Mouse (Mus musculus): ENCODE measurements at regions not wholly inside any gene's neighbourhood (a gene's known extent, or its start where the extent isn't known, plus 50 kb on each side); places are given as distances from the start of the nearest gene placed in this dataset.

GRCm38 (mm10) chr6:18674584-18675250, 160.1 kb upstream of the Cttnbp2 start:
- DNase-seq (ENCODE audit: extremely low read depth, low read depth) = no peak

DNA sequence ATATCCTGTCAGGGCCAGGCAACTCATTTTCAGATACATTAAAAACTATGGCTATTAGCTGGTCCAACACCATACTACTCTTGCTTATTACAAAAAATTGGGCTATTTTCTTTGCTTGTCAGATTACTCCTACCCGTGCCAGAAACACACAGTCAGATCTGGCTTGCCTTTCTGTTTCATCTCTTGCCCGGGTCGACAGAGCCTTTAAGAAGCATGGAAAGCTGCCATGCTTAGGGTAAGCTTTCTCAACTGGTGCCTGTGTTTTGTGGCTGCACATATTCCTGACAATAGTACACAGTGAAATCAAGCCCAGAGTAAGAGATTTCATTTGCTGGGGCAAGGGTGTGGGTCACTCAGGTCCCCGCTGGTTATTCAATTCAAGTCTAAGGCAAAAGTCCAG, 162.5 kb upstream of the Cttnbp2 start:
- DNase-seq (ENCODE audit: extremely low read depth, low read depth) = no peak

GRCm38 (mm10) chr6:18680712-18681111, 166.1 kb upstream of the Cttnbp2 start:
- no peak for DNase-seq (ENCODE audit: extremely low read depth, low read depth)

DNA sequence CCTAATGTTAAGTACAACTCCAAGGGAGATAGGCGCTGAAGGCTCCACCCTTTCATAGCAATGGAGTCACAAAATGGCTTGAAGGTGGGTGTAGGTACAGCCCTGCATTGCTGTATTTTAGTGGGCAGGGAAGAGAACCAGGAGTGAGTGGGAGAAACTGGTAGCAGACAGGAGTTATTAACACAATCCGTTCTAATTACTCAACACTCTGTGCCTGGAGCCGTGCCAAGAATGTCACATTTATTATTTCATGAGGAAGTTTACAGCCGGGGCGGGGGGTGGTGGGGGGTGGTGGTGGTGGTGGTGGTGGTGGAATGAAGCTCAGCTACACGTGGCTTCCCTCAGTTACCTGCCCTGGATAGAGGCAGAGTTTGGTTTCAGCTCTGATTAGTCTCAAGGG, 166.3 kb upstream of the Lsm8 start:
- no peak for DNase-seq (ENCODE audit: extremely low read depth, low read depth)

GRCm38 (mm10) chr6:18688652-18689348, 159.6 kb upstream of the Lsm8 start:
- no peak for DNase-seq (ENCODE audit: extremely low read depth, low read depth)

GRCm38 (mm10) chr6:18697536-18697935, 150.8 kb upstream of the Lsm8 start:
- DNase-seq (ENCODE audit: extremely low read depth, low read depth) = no peak

DNA sequence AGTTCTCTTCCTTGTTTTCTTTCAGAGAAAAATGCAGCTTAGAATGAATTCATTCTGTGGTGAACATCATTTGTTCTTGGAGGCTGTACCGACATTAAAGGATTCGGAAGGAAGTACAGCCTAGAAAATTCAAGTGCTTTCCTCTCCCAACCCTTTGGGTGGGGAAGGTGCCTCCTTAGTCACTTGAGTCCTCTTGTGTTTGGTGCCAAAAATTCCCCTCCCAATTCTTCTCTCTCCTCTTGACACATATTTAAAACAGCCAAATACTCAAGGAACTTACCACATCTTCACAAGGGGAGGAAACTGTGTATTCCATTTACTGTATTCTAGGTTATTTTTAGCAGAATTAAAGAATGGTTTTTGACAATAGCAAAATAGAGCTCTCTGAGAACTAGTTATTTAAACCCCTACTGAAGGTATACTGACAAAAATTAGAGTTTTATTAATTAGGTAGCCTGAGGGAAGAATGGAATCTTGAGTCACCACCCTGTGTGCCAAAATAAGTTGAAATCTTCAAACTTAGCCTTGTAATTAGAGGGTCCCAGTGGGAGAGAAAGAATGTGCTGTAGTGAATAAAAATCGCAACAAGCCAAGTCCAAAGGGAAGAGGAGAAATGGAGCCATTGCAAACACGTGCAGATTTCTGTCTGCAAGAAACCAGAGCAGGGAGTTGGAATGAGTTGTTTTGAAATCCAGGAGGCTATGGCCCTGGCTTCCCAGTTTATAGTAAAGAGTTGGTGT, 149.2 kb upstream of the Lsm8 start:
- DNase-seq (ENCODE audit: extremely low read depth, low read depth) = no peak

DNA sequence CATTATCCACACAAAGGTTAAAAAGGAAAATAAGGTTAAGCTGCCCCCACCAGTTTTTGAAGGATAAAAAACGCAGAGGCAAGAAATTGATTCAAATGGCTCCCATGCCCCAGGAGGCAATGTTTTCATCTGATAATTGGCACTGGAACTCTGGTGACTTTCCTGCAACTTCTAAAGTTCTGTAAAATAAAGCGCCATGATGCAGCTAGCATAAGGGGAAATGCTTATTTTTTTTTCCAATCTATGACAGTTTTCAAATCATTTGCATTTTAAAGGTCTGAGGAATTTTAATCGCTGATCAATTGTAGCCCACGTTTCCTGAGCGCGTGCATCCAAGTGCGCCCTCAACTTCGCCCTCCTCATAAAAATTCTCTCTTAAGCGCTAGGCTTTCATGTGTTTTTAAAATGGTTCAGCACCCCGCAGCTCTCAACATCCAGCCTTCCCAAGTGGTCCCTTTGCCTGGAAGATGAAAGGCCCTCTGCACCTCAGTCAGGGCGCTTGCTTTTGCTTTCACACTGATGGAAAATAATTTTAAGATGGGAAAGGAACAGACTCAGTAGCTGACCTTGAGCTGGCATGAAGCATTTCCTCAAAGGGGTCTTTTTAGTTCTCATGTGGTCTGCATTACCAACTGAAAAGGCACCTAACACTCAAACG, 148.5 kb upstream of the Lsm8 start:
- DNase-seq (ENCODE audit: extremely low read depth, low read depth) = no peak

DNA sequence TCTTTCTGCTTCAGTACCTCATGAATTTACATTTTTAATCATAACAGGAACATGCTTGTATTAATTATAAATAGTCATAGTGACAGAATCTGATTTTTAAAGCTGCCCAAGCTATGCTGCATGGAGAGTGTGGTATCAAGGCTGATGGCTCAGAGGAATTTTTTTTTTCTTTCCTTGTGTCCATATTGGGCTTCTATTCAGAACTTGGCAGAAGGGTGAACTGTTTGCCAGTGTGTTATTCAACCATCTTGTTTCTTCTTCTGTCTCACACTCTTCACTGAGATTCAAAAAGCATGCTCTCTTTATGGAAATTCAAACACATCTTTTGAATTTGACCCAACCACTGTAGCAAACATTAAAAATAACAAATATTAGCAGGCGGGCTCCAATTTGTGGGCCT, 137.6 kb upstream of the Lsm8 start:
- no peak for DNase-seq (ENCODE audit: extremely low read depth, low read depth)

DNA sequence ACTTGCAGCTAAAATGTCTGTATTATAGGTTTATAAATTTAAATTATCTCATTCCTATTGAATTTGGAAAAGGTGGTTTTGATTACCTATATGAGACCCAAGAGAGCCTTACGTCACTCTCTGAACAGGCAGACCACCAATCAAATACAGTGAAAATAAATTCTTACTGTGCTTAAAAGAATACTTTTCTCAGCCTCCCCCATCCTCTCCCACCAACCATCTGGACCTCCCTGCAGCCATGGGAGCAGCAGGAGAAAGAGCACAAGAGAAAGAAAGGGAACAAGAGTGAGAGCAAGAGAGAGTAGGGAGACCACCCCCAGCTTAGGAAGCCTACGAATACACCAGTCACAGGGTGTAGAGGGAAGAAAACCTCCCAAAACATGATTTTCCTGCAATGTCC, 99.5 kb upstream of the Lsm8 start:
- no peak for DNase-seq (ENCODE audit: extremely low read depth, low read depth)

DNA sequence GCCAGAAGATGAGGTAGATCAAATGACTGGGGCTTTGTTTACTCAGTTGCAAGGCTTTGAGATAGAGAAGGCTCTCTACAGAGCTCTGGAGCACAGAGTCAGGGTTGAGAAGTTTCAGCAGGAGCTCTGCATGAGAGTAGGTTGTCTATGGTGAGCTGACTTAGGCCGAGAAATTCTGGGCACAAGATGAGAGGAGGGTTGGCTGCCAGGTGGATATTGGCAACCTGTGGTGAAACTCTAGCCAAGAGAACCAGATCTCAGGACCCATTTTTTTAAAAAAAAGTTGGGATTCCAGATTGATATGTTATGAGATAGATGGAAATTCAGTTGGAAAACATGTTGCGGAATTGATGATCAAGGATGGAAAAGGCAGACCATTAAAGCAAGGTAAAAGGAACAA, 83.8 kb upstream of the Lsm8 start:
- DNase-seq (ENCODE audit: extremely low read depth, low read depth) = no peak

DNA sequence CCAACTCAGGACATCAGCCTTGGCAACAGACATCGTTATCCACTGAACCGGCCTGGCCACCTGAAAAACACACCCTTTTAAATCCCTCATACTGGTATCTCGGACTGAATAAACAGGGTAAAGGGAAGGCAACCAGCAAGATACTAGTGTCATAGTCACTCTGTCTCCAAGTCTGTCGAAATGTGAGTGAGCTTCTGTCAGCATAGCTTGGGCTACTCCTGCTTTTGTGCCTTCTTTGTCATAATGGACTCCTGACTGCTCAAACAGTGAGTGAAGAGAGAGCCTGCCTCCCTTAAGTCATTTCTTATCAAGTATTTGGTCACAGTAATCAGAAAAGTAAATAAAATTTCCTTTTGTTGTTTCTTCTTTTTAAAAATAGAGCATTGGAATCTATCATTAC, 53.0 kb upstream of the Lsm8 start:
- no peak for DNase-seq (ENCODE audit: extremely low read depth, low read depth)

- DNase-seq (ENCODE audit: extremely low read depth, low read depth) = no peak
Measured at GRCm38 (mm10) chr6:18795847-18796246, 52.5 kb upstream of the Lsm8 start.

DNA sequence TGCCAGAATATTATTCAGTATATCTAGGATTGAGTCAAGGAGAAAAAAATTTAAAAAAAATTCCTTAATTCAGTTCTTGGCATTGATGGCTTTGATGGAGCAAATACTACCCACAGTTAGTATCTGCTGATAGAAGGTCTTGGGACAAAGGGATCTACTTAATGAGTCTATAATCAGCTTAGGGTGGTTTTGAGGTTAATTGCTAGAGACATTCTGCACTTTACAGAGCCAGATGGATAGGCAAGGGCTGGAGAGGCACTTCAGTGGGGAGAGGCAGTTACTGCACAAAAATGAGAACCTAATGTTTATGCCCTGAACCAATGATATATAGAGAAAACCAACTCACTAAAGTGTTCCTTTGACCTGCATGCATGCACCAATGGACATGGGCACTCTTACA, 51.8 kb upstream of the Lsm8 start:
- no peak for DNase-seq (ENCODE audit: extremely low read depth, low read depth)
